24 mouse cellular contexts compared by ENCODE assay signal in the genomic region with DNA sequence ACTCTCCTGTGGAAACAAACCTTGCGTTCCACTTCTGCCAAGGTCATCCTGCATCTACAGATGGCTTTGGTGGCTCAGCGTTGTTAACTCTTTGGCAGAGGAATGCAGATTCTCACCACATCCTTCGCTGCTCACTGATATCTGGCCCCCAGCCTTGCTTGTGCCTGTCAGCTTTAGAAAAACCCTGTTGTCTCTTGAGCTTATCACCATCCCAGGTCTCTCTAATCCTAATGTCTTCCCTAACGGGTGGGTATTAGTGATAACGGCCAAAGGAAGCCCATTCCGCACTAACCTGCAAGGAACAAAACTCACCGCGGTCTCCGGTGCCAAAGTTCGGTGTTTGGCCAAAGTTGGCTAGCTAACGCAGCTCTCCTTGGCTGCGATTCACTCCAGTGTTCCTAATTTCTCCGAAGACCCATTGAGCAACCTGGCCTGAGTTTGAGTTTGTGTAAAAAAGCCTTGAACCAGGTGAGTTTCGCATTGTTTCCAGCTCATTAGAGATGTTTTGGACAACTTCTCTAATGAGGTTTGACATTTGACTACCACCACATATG.
"Had no signal": no experiment of that assay in that cellular context is flagged by ENCODE, and none has a peak within 500 bp of the region (broad histone marks: within the 10 kb centered on the region; RNA-seq: fewer than 3 reads in every experiment).

No protein-coding gene starts in this region.

- H3K4me3 ChIP-seq: left cerebral cortex, adult 2 months; limb, embryonic 10.5 days; limb, embryonic 13.5 days; megakaryocyte, embryonic 14.5 days; midbrain, embryonic 10.5 days; midbrain, embryonic 13.5 days; myocyte; neural tube, embryonic 13.5 days; stomach, embryonic 15.5 days had no signal

- H3K27ac ChIP-seq: kidney, postnatal 0 days; left cerebral cortex, adult 2 months; limb, embryonic 10.5 days; limb, embryonic 13.5 days; liver, embryonic 14.5 days; macrophage; midbrain, embryonic 10.5 days; midbrain, embryonic 13.5 days; neural tube, embryonic 13.5 days; stomach, embryonic 15.5 days had no signal

- DNase-seq: kidney, adult 2 months; kidney, postnatal 36 days; layer of hippocampus, postnatal 36 days; liver; liver, postnatal 0 days; lung, embryonic 14.5 days; retina, postnatal 1 day; right cerebral cortex, postnatal 25 days; spleen, adult 18-20 months; thymus, postnatal 25 days had no signal

- H3K9me3 ChIP-seq: limb, embryonic 10.5 days; limb, embryonic 13.5 days; midbrain, embryonic 10.5 days; midbrain, embryonic 13.5 days; neural tube, embryonic 13.5 days; stomach, embryonic 15.5 days had no signal

- H3K36me3 ChIP-seq: limb, embryonic 10.5 days; limb, embryonic 13.5 days; midbrain, embryonic 10.5 days; midbrain, embryonic 13.5 days; neural tube, embryonic 13.5 days; stomach, embryonic 15.5 days had no signal

- H3K27me3 ChIP-seq: limb, embryonic 13.5 days; megakaryocyte, embryonic 14.5 days; midbrain, embryonic 13.5 days; neural tube, embryonic 13.5 days; stomach, embryonic 15.5 days had no signal

- H3K4me1 ChIP-seq: limb, embryonic 10.5 days; limb, embryonic 13.5 days; megakaryocyte, embryonic 14.5 days; midbrain, embryonic 10.5 days; midbrain, embryonic 13.5 days; neural tube, embryonic 13.5 days; stomach, embryonic 15.5 days had no signal

- ATAC-seq: liver, postnatal 0 days; lung, postnatal 0 days; midbrain, embryonic 13.5 days; midbrain, embryonic 16.5 days had no signal
